Mouse (Mus musculus) skeletal muscle tissue, adult 2 months (tissue): ENCODE measurements around the gene Wdr83os.
A peak's percentile ranks its signal among the peaks of the same experiment; 100 is the strongest.
"Not testable (repeated sequence)": the region's sequence is repeated elsewhere in the genome, so short reads cannot be mapped to it uniquely, and the experiment has no call there.

ENCODE experiments used
- DNase-seq: peaks from one replicate; pipeline ENCODE4 v3.0.0-alpha.2; 2012; ENCODE audit warnings: low read depth, low spot score

The Wdr83os gene

GRCm38 (mm10) chr8:85119052-85119981 is 38.8 kb downstream of the Wdr83os start:
- peak; percentile 33 for DNase-seq

- DNase-seq: not testable (repeated sequence)
Observed at GRCm38 (mm10) chr8:85120251-85120650, 39.7 kb downstream of the Wdr83os start.

GRCm38 (mm10) chr8:85122995-85123394 is 42.5 kb downstream of the Wdr83os start, which contains the start of gene Zfp791:
Gene Zfp791 (minus strand): TSS chr8:85123095.
- no peak for DNase-seq

GRCm38 (mm10) chr8:85123691-85124090 is 43.2 kb downstream of the Wdr83os start:
- DNase-seq: no peak
